Mouse (Mus musculus) G1E (cell line): ENCODE results near the gene Nup98.

Experiments
- CTCF ChIP-seq: IDR thresholded peaks from 2 replicates; pipeline ENCODE4 v1.5.1; 2012; ENCODE audit warnings: low read depth, low read length, inconsistent platforms, mixed read lengths
- GATA1 ChIP-seq: IDR thresholded peaks from 2 replicates; pipeline ENCODE4 v1.6.1; 2012; ENCODE audit warnings: borderline replicate concordance, low read length, inconsistent platforms, mixed read lengths
- POLR2AphosphoS5 ChIP-seq: IDR thresholded peaks from 2 replicates; pipeline ENCODE4 v1.6.1; 2012; ENCODE audit warnings: low read depth, low read length, inconsistent platforms; ENCODE audit not compliant: insufficient replicate concordance
- TAL1 ChIP-seq: conservative IDR thresholded peaks from 2 replicates; pipeline ENCODE4 v1.6.1; 2012; ENCODE audit warnings: low read depth, low read length, inconsistent platforms, mixed read lengths

DNA sequence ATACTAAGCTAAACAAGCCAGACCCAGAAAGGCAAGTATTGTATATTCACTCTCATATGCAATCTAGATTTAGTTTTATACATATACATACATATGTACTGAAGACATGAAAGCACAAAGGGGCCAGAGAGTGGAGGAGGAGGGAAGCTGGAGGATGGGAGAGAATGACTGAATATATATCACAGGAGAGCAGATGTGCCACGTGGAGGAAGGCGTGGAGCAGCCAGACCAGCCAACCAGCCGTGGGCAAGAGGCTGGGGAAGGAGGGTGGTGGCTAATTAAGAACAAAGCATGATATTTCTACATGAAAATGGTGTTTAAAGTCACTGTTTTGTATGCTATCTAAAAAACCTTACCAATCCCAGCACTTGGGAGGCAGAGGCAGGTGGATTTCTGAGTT lies 48.8 kb upstream of the Nup98 start:
- TF ChIP-seq CTCF (no peak), GATA1 (no peak), TAL1 (no peak), POLR2AphosphoS5 (no peak)
